ENCODE assay signal across 8 mouse cellular contexts in the genomic region with DNA sequence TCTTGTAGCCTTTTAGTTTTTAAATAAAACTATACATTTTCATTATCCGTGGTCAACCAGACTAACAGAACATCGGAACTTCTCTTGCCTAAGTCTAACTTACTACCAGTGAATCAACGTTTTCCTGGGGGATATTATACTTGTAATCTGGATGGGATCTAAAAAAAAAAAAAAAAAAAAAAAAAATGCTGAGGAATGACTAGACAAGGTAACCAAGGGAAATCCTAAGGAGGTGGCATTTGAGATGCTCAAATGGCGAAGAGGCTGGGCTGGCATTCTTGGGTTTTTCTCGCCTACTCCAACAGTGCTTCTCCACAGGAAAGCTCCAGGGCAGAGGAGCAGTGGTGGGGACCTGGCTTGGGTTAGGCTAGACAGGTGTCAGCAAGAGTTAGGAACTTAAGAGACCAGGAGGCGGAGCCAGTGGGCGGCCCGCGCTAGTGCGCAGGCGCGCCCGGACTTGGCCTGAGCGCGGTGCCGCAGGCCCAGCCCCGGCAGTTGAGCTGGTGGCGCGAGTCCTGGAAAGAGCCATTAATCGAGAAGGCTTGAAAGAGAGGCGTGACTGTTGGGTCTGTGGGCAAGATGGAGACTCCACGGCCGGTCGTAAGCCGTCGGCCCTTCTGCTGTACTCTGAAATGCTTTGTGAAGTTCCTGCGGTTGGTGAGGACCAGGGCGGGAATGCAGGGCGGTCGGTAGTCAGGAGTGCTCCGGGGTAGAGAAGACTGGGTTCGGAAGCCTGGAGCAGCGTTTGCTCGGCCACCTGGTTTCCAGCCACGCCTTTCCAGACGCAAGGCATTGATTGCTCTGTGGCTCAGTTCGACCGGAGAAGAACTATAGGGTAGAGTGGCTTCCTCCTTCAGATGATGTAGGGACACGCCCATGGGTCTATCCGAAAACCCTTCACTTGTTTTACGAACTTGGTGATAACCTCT. TPM values are rescaled to one million over a fixed set of nuclear protein-coding genes. Genes with fewer than 3 reads are reported as not detected.
DNase-seq lines count a peak whose midpoint lies in the region; ATAC-seq lines count a peak whose summit lies in the region.

A gene (plus strand): TSS at position 423 of the 929 bp plus-strand sequence.

- peak; percentile 85 for ATAC-seq in hindbrain, embryonic 12.5 days (ENCODE audit: low FRiP score)

- H3K4me2 ChIP-seq in hindbrain, embryonic 12.5 days (replicated peaks) = peak within 1 kb of the TSS; percentile 74

- H3K9me3 ChIP-seq in hindbrain, embryonic 12.5 days (replicated peaks) = no peaks in the 10 kb centered on the region

- H3K27ac ChIP-seq in hindbrain, embryonic 12.5 days = peak within 1 kb of the TSS; percentile 79

- H3K27me3 ChIP-seq in hindbrain, embryonic 12.5 days = no peaks in the 10 kb centered on the region

- peak; percentile 97 for DNase-seq in NIH3T3 (ENCODE audit: low read depth)
- DNase-seq in cerebellum, adult 9-11 months = peak; percentile 77
- DNase-seq in frontal cortex, postnatal 10 days (ENCODE audit: low spot score in 2 of 2) = peak; percentile 40 to 72
- DNase-seq in layer of hippocampus, postnatal 36 days = peak; percentile 77 to 78
- peak; percentile 96 for DNase-seq in lung, postnatal 36 days
- DNase-seq in retina, postnatal 1 day = peak; percentile 93
- peak; percentile 76 to 80 for DNase-seq in urinary bladder, adult 18-20 months (ENCODE audit: low spot score in 2 of 2)

- peak within 1 kb of the TSS; percentile 64 for H3K4me3 ChIP-seq in hindbrain, embryonic 12.5 days

- no peaks in the 10 kb centered on the region for H3K36me3 ChIP-seq in hindbrain, embryonic 12.5 days

- peaks cover 23% of the 10 kb centered on the region for H3K4me1 ChIP-seq in hindbrain, embryonic 12.5 days

- peak within 1 kb of the TSS; percentile 69 for H3K9ac ChIP-seq in hindbrain, embryonic 12.5 days

- 4% methylated on average over 41 of the region's 41 CpGs for WGBS in hindbrain, embryonic 12.5 days

RNA-seq across cellular contexts. Expression of the gene that starts here (rescaled TPM):
- 40.7 and 48.2 TPM in 2 replicates for polyA plus RNA-seq in hindbrain, embryonic 12.5 days (2016; fragmentation: Nextera tagmentation; extraction: Ambion mirVana)
- total RNA-seq in layer of hippocampus, postnatal 36 days (2021) = 1 to 10 TPM; 5.8 to 8.0 TPM

Comparison
In these comparisons a context has a peak if more than half of its experiments do, and no peak if none do; other contexts are left out.
1. Peak in every context shown above with its lines: DNase-seq, ATAC-seq, H3K4me3 ChIP-seq and H3K27ac ChIP-seq.